Mouse (Mus musculus) olfactory bulb, adult 2 months (tissue): ENCODE data around the gene Ptprq.

ENCODE experiments used
- CTCF ChIP-seq: fragments of 200-500 bp; IDR thresholded peaks from 2 replicates; pipeline ENCODE4 v1.5.1; 2012; ENCODE audit warnings: low read depth, mild to moderate bottlenecking, low read length, moderate library complexity; ENCODE audit not compliant: insufficient read depth
- POLR2A ChIP-seq: fragments of 200-500 bp; IDR thresholded peaks from 2 replicates; pipeline ENCODE4 v1.6.1; 2012; ENCODE audit warnings: mild to moderate bottlenecking, low read depth, low read length, moderate library complexity; ENCODE audit not compliant: insufficient read depth

DNA sequence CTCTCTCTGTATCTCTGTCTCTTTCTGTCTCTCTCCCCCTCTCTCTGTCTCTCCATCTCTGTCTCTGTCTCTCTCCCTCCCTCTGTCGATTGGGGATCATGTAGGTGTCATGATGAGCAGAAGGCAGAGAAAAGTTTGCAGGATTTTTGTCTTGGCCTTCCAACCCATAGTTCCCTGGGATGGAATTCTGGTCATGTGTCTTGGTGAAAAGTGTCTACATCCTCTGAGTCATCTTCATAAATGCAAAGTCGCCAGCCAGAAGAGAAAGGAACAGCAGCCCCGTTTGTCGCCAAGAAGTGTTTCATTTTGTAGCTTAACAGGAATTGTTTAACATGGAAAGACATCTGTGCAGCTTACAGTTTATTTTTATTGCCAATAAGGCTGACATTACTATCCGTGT, 136.5 kb downstream of the Ptprq start:
- TF ChIP-seq CTCF (no peak), POLR2A (no peak)
